Mouse (Mus musculus) erythroblast, embryonic 14.5 days (primary cell): ENCODE data around the gene Rora.

Experiments
- GATA1 ChIP-seq: IDR thresholded peaks from 2 replicates; pipeline ENCODE4 v1.6.1; 2012; ENCODE audit warnings: low read length, inconsistent platforms, mixed read lengths
- TAL1 ChIP-seq: IDR thresholded peaks from 3 replicates; pipeline ENCODE4 v1.6.1; 2012; ENCODE audit warnings: low read length, inconsistent platforms, mixed read lengths

DNA sequence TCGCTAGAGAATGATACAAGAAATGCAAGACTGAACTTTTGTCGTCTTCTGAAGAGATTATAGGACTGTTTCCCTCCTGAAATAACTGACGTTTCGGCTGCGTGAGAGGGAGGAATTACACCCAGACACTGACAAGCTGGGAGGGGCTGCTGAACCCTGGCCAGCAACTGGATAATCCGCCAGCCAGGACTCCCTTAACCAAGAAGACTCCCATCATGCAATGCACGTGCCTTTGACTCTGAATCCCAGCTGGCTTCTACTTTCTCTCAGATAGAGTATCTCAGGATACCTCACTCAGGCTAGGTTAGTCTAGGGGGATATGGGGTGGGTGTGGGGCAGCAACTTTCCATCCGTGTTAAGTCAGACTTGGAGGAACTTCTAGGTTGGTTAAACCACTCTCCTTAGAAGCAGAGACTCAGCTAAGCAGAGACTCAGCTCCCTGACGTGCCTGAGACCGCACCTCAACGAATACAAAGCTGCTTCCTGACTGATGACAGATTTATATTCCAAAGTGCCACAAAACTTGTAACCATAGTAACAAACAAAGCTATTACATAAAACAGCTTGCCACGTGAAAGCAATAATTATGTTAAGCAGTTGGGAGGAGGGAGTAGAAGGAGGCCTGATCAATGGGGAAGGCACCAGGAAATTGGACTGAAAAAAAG is 302.8 kb downstream of the Rora start:
- no peak for TF ChIP-seq GATA1
- TF ChIP-seq TAL1, result no peak
